Mouse (Mus musculus): ENCODE measurements at regions not wholly inside any gene's neighbourhood (a gene's known extent, or its start where the extent isn't known, plus 50 kb on each side); places are given as distances from the start of the nearest gene placed in this dataset.

GRCm38 (mm10) chr11:71414403-71415140 lies 184.0 kb upstream of the Nlrp1b start:
- DNase-seq = no peak

DNA sequence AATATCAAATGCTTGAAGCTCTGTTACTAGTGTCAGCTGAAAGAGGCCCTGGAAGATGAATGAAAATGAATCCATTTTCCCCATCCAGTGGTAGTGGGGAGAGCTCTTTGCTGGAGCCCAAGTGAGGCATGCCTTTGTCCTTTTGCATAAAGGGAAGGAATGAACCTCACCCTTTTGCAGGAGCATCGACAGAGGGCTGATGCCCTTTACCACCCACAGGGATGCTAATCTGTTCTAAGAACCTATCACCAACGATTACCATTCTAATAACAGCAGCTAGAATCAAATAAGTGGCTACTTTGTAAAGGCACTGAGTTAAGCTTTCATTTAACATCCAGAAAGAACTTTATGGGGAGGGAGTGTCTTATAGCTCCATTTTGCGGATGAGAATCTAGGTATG lies 184.9 kb upstream of the Nlrp1b start:
- no peak for DNase-seq

DNA sequence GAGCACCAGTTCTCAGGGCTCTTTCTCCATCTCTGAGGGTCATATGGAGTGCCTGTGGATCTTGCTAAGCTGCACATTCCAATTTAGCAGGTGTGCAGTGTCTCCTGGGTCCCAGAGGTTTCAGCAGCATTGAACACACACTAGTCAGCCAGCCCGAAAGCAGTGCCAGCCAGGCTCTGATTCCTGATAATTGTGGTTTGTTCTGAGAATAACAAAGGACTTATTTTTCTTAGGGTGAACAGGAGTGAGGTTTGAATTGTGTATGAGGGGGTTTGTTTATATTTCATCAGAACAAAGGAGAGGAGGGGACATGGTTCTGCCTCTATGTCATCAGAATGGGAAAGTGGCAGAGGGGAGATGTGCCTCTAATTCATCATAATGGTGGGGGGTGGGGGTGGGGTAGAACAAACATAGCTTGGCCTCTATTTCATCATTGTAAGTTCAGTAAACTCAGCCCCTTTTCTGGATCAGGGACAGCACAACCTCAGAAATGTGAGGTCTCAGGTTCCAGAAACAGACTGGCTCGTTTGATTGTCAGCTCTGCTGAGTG lies 191.8 kb upstream of the Nlrp1b start:
- no peak for DNase-seq

- DNase-seq = no peak
These were observed 192.7 kb upstream of the Nlrp1b start for GRCm38 (mm10) chr11:71423242-71423641.

- DNase-seq = no peak
These were observed 194.3 kb upstream of the Nlrp1b start for GRCm38 (mm10) chr11:71424879-71425278.

DNA sequence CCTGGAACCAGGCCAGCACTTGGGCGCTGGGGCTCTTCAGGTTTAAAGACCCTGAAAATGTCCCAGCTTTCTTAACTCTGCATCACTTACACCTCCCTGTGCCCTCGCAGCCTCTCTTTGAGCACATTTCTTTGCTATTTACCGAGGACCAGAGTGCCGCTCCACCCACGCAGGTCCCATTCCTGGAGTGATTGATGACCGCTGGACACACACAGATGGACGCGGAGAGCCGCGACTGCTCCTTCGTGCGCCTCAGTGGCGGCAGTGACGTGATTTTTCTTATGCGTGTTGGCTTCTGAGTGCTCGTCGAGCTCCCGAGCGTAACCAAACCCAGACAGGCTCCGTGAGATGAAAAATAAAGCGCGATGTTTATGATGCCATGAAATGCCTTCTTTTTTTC lies 199.2 kb upstream of the Nlrp1b start:
- no peak for DNase-seq

DNA sequence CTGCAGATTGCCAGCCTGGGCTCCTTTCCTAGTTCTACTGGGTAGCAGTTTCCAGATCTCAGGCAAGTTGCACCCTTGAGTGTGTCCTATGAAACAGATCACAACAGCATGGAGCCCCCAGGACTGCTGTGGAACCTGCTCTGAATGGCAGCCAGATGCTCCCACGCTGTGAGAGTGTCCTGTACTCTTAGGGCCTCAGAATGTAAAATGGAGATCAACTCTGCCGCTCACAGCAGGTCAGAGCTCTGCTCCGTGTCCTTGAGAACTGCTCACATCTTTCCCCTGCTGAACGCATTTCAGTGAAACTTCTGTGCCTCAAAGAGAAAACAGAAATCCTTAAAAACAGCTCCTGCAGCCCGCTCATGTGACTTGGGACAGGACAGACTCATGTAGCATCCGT lies 203.7 kb upstream of the Nlrp1b start:
- no peak for DNase-seq

- DNase-seq = no peak
These were observed 204.4 kb upstream of the Nlrp1b start for GRCm38 (mm10) chr11:71434886-71435285.

GRCm38 (mm10) chr11:71435745-71436144 lies 205.2 kb upstream of the Nlrp1b start:
- DNase-seq = no peak

DNA sequence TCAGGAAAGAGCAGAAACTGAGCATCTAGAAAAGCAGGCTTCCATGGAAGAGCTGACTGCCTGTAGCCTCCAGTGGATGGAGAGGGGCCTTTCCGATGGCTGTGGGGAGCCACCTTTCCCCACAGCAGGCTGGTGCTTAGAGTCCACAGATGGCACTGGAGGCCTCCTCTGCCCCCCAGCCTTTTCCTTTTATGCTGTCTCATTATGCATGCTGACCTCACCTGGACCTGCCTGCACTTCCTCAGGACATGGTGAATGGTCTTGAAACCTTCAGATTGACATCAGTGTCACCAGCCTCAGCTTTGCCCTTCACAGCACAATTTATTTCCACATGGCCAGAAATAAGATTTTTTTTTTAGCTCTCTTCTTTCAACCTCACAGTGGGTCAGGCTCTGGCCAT lies 205.8 kb upstream of the Nlrp1b start:
- no peak for DNase-seq

- DNase-seq = no peak
These were observed 206.3 kb upstream of the Nlrp1b start for GRCm38 (mm10) chr11:71436801-71437200.

- no peak for DNase-seq
These were observed 209.3 kb upstream of the Nlrp1b start for GRCm38 (mm10) chr11:71439871-71440270.

GRCm38 (mm10) chr11:71440392-71440791 lies 209.9 kb upstream of the Nlrp1b start:
- DNase-seq = no peak

- DNase-seq = no peak
These were observed 213.5 kb upstream of the Nlrp1b start for GRCm38 (mm10) chr11:71444056-71444455.

- no peak for DNase-seq
These were observed 216.1 kb upstream of the Nlrp1b start for GRCm38 (mm10) chr11:71446641-71447040.

- DNase-seq = no peak
These were observed 217.6 kb upstream of the Nlrp1b start for GRCm38 (mm10) chr11:71447841-71448745.

- DNase-seq = no peak
These were observed 249.6 kb upstream of the Nlrp1b start for GRCm38 (mm10) chr11:71480094-71480493.

DNA sequence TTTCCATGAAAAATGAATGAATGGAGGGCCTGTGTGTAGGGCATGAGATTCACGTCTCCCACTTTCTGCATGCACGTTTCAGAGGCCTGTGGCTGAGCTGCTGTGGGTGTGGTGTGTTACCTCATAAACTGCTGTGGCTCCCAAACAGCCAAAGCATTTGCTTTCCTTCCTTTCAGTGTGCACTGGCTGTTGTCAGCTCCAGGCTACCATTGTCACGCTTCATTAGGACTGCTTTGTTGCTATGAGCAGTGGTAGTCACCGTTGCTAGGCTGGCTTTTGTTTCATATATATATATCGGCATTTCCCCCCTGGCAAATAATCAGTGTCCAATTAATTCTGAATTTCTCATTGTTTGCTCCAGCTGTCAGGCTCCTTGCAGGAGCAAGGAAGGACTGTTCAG lies 251.9 kb upstream of the Wscd1 start:
- no peak for DNase-seq

- no peak for DNase-seq
These were observed 251.4 kb upstream of the Wscd1 start for GRCm38 (mm10) chr11:71498299-71498698.

DNA sequence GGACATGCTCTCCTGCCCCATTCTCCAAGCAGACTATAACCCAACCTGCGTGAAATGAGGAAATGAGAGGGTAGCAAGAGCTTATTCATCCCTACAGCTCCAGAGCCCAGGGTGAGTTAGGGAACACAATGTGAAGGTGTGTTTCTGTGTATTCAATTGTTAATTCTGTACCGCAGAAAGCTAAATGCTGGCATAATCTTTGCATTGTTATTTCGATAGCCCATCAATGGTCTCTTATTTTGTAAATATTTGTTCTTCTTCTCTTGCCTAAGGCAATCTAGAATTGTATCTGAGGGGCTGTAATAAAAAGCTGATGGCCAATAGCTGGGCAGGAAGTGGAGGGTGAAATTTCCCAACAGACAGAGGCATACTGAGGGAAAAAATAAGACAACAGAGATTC lies 247.6 kb upstream of the Wscd1 start:
- DNase-seq = no peak

- peak; percentile 10 for DNase-seq
These were observed 237.3 kb upstream of the Wscd1 start for GRCm38 (mm10) chr11:71512271-71513066.

GRCm38 (mm10) chr11:71513067-71513350 lies 236.7 kb upstream of the Wscd1 start:
- DNase-seq = no peak

DNA sequence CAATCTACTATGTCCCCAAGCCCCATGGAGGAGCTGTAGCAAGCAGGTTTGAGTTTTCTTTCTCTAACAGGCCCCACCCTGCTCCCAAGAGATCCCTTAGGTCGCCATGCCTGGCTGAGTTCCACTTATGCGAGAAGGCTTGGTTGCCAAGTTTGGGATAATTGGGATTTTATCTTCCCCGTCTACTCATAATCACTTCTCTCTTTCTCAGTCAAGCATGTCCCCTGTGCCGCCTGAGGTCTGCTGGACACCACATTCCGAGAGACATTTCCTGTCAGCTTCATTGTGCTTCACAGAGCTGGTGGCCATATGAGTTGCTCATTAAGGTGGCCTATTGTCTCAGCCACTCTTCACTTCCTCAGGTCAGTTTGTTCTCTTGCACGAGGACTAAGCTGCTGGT lies 234.5 kb upstream of the Wscd1 start:
- DNase-seq = peak; percentile 13
